Mouse (Mus musculus): ENCODE results near the gene Bcl2.
A peak's percentile ranks its signal among the peaks of the same experiment; 100 is the strongest.
"Not testable (repeated sequence)": the region's sequence is repeated elsewhere in the genome, so short reads cannot be mapped to it uniquely, and the experiment has no call there.

The Bcl2 gene

GRCm38 (mm10) chr1:106559116-106559605 lies 154.9 kb downstream of the Bcl2 start:
- DNase-seq (ENCODE audit: inconsistent ontology term) = no peak

- DNase-seq (ENCODE audit: inconsistent ontology term) = no peak
Observed at GRCm38 (mm10) chr1:106555498-106556168, 158.4 kb downstream of the Bcl2 start.

DNA sequence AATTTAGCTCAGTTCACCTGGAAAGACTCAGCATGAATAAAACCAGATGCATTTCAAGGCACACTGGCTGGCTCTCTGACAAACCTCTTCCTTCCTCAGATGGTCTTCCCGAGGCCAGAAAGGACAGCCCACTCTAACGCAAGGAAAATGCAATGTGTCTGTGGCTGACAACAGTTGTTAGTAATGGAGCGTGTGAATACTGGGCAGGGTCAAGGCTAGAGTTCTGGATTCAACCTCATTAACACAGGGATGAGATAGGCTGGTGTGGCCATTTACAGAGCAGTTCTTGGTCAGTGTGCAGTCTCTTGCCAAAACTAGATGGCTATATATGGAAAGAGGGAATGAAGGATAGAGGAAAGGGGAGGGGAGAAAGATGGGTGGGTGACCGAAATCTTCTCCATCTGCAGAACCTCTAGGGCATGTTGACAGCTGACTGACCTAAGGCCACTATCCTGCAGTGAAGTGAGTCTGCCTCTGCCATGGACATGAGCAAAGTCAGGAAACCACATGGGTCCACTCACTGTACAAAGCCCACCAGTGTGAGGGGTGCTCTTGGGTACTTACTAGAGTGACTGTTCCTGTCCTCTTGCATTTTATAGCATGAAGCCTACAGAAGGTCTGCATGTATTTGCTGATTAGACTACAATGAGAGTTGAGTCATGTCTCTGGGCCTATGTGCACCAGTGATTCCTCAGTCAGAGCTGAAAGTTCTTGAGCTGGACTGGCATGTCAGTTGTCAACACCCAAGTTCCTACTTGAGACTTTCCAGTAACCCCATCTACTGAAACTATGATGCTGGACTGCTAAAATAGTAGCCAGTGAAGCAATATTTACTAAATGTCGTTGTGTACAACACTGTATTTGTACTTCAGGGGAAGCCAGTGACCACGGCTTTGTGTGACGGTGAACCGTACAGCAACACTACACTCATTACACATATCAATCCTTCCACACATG lies 159.9 kb downstream of the Bcl2 start:
- DNase-seq (ENCODE audit: inconsistent ontology term) = no peak

- DNase-seq (ENCODE audit: inconsistent ontology term) = no peak
Observed at GRCm38 (mm10) chr1:106552856-106553255, 161.2 kb downstream of the Bcl2 start.

DNA sequence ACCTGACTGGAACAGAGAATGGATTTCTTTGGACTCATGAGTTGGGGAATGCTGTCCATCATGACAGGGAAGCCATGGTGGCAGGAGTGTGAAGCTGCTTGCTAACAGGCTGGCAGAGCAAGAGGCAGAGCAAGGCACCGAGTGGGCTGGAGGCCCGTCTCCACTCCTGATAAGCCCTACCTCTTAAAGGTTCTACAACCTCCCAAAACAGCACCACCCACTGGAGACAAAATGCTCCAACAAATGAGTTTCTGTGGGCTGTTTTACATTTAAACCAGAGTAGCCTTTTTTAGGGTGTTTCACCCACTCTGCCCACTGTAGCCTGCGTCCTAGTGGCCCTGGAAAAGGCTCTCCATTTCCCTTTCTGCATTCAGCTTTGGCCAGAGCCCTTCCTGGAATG lies 163.5 kb downstream of the Bcl2 start:
- no peak for DNase-seq (ENCODE audit: inconsistent ontology term)

- DNase-seq (ENCODE audit: inconsistent ontology term) = no peak
Observed at GRCm38 (mm10) chr1:106549025-106549424, 165.0 kb downstream of the Bcl2 start.

DNA sequence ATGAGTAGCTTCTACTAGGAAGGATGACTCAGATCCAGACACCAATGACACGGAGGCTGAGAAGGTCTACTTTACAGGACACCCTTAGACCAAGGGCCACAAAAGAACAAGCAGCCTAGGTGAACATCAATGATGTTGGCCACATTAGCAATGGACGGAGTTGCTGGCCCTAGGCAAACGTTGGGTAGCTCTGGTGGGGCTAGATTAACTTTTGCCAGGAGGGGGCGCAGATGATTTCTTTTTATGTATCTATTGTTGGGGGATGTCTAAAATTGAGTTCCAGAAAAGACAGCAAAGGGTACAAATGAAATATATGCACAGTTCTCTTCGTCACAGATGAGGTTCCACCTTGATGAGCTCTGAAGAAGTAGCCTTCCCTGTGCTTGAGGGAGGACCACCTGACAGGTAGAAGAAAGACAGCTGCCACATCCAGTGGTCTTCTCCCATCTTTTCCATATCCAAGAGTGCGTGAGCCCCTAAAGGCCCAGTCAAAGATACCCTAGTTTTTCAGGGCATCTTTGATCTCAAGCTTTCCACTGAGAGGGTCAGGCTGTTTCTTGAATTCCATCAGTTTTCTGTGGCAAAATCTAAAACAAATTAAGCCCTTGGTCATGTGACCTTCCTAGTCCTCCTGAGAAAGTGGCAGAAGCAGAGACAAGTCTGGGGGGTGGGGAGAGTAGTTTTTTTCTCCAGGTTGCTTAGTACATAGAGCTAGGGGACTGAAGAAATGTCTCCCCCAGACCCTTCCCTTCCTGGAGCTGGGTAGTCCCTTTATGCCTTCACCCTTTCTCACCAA lies 169.1 kb downstream of the Bcl2 start:
- DNase-seq (ENCODE audit: inconsistent ontology term) = no peak

GRCm38 (mm10) chr1:106542731-106543130 lies 171.3 kb downstream of the Bcl2 start:
- DNase-seq (ENCODE audit: inconsistent ontology term) = no peak

DNA sequence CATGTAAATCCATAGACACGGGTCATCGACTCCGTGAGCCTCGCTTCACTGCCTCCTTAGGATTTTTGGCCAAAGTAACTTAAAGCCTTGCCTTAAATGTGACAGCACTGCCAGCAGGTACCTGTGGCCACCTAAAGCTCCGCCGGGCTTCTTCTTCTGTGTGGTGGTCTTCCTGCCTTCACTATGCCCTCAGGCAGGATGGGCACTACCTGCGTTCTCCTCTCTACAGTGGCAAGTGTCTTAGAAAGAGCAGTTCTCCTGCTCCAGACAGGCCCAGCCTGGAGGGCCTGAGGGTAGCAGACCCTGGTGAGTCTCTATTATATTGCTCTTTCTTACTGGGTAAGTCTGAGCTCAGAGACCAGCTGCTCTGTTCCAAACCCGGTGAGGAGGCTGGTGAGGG lies 172.2 kb downstream of the Bcl2 start:
- DNase-seq (ENCODE audit: inconsistent ontology term) = no peak

DNA sequence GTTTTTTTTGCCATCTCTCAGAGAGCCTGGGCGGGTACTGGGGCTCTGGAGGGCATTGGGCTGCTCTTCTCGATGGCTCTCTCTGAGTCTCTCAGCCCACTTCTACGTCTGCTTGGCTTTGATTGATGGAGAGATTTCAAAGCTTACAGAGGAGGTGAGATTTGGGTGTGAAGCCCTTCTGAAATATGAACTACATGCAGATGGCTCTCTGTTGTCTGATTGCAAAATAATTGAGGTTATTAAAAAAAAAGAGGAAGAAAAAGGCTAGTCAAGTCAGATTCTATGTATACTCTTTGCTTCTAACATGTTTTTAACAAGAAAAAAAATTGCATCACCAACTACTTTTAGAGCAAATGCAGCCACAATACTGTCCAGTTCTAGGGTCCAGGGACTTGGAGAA lies 173.9 kb downstream of the Bcl2 start:
- DNase-seq (ENCODE audit: inconsistent ontology term) = no peak

DNA sequence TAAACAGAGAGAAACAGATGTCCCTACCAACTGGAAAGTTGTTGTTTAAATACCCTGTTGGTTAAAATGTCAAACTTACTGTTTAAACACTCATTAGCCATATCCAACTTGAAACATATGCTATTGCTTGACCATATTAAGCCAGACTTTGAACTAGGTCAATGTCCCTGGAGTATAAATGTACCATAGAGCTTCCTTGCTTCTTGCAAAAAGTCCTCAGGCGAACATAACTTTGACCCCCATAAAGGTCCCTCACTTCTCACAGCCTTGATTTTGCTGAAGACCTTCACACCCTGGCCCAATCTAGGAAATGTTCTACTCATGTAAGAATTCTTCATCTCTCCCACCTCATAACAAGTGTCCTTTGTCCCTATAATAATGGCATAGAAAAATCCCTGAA lies 175.0 kb downstream of the Bcl2 start:
- no peak for DNase-seq (ENCODE audit: inconsistent ontology term)

GRCm38 (mm10) chr1:106534835-106535234 lies 179.2 kb downstream of the Bcl2 start:
- not testable (repeated sequence) for DNase-seq (ENCODE audit: inconsistent ontology term)

DNA sequence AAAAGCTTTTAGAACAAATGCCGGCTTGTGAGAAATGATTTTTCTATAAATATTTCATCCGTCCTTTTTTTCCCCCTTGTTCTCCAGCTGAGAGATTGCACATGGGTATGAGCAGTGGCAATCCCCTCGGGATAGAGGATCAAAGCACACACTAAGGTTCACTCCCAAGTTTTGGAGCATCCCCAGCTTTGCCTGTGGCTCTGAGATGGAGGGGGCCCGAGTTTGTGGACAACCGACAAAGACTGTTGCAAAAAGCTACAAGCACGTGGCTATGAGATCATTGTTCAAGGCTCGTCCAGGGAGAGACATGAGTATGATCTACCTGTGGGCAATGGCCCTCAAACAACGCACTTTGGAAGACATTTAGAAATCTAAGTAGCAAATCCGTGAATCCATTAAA lies 184.5 kb downstream of the Bcl2 start:
- no peak for DNase-seq (ENCODE audit: inconsistent ontology term)

GRCm38 (mm10) chr1:106527537-106527936 lies 186.5 kb downstream of the Bcl2 start:
- DNase-seq (ENCODE audit: inconsistent ontology term) = no peak

DNA sequence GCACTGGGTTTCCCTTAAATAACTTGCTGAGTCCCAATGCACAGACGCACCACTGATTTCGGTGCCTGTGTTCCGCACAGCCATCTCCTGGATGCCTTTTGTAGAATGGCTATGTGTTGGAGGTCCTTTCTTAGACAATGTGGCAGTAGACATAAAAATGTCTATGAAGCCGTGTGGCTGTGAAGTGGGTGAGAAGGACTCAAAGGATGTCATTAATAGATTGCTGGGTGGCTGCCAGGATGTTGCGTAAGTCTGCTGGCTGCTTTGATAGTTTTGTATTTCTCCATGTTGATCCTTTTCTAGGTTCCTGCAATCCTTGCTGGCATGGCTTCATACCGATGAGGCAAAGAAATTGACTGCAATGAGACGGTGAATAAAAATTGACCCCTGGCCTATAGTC lies 187.3 kb downstream of the Bcl2 start:
- peak; percentile 83 for DNase-seq (ENCODE audit: inconsistent ontology term)

- DNase-seq (ENCODE audit: inconsistent ontology term) = no peak
Observed at GRCm38 (mm10) chr1:106526112-106526511, 188.0 kb downstream of the Bcl2 start.

DNA sequence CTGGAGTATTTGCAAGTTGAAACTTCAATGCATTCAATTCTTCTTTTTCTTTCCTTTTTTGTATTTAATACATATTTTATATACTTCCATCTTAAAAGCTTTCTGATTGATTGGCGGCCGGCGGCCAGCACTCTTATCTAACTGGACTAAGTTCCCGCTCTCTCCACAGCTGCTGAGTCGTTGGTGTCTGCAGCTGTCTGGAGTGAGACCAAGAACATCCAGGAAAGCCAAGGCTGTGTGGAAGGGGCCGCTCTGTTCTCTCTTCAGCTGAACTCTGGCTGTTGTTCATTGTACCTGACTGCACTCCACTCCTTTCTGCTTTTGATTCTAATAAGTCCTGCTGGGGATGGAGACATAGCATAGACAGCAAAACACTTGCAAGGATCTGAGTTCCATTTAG lies 190.3 kb downstream of the Bcl2 start:
- no peak for DNase-seq (ENCODE audit: inconsistent ontology term)

DNA sequence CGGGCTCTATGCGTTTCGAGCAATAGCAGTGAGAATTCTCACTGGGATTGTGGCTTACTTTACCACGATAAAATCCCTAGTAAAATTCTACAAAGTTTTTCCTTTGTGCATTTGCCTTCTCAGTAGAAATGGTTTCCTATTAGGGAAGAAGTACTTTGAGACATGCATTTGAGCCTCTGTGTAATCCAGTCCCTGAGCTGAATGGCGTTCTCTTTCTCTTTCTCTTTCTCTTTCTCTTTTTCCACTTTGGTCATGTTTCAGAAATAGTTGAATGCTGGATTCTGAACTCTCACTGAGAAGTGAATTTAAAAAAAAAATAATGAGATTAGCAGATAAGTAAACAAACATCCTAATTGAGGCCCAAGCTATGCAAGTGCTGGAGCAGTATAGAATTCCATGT lies 191.1 kb downstream of the Bcl2 start:
- DNase-seq (ENCODE audit: inconsistent ontology term) = no peak

DNA sequence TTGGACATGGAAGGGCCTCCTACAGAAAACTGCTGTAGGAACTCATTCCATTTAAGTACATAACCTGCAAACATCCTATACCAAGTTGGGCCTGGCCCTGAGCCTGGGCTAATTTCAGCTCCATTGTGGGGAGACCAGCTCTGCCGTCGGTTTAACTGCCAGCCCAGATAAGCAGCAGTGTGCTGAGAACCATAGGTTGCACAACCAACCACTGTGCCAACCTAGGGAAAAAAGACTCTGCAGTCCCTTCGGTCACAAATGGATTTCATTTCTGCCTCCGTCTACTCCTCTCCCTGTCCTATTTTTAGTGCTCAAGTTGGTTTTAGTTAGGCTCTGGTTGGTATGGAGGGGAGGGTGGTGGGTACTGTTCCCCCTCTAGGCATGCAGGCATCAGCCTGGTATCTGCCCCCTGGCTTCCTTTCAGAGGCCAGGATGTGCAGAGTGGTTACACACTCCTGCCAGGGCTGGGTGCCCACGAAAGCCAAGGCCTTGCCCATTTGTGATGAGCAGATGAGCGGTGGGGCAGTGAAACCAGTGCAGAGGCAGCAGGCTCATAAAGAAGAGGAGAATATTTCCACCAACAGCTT lies 196.4 kb downstream of the Bcl2 start:
- DNase-seq (ENCODE audit: inconsistent ontology term) = no peak

GRCm38 (mm10) chr1:106517099-106517498 lies 197.0 kb downstream of the Bcl2 start:
- DNase-seq (ENCODE audit: inconsistent ontology term) = no peak

- DNase-seq (ENCODE audit: inconsistent ontology term) = no peak
Observed at GRCm38 (mm10) chr1:106515611-106516010, 198.5 kb downstream of the Bcl2 start.
